Mouse (Mus musculus) adrenal gland, postnatal 10 days (tissue): ENCODE data around the gene Pecr. TPM values are rescaled to one million over a fixed set of nuclear protein-coding genes. Genes with fewer than 3 reads are reported as not detected.

Experiments
- total RNA-seq, 2 experiments: library from RNA; stranded (reverse); gene quantifications; 2 replicates each; pipeline ENCODE4 v1.2.3; 2021

The Pecr gene
- total RNA-seq, 2 experiments from 2014 or later, result 43.4 to 47.0 TPM

Other genes with a start within 250 kb of the Pecr start
- gene Mreg, start 72.0 kb downstream of the Pecr start, total RNA-seq, result 10 to 100 TPM in 1 of 2 experiments, 1 to 10 TPM in 1; 7.7 to 12.3 TPM
- 1 to 10 TPM; 2.8 to 4.1 TPM for gene Tmem169, start 55 bp upstream of the Pecr start, total RNA-seq
- 10 to 100 TPM; 13.0 to 15.8 TPM for gene Xrcc5, start 23.1 kb upstream of the Pecr start, total RNA-seq